9 mouse cellular contexts compared by ENCODE assay signal in genomic region chr8:105854303-105854702, GRCm38 (mm10). TPM values are rescaled to one million over a fixed set of nuclear protein-coding genes. Genes with fewer than 3 reads are reported as not detected.
A peak's percentile ranks its signal among the peaks of the same experiment; 100 is the strongest.
DNase-seq lines count a peak whose midpoint lies in the region; ATAC-seq and TF ChIP-seq lines count a peak whose summit lies in the region.
"Had no signal": no experiment of that assay in that cellular context is flagged by ENCODE, and none has a peak within 500 bp of the region (broad histone marks: within the 10 kb centered on the region; RNA-seq: fewer than 3 reads in every experiment).

No protein-coding gene starts in this region.

- 24% methylated on average over 8 of the region's 8 CpGs for WGBS in kidney, postnatal 0 days
- WGBS in hindbrain, embryonic 13.5 days: 27% methylated on average over 8 of the region's 8 CpGs
- 27% methylated on average over 8 of the region's 8 CpGs for WGBS in midbrain, embryonic 14.5 days

- H3K4me3 ChIP-seq in kidney, postnatal 0 days (replicated peaks; ENCODE audit: low read depth, low read length): peak overlapping the region; percentile 67
- H3K4me3 ChIP-seq in cortical plate, adult 2 months (ENCODE audit: insufficient read depth, low read length): peak overlapping the region; percentile 62; the same call in 1 of the 2 replicates
- peak overlapping the region; percentile 82 for H3K4me3 ChIP-seq in hindbrain, embryonic 13.5 days
- peak overlapping the region; percentile 79 for H3K4me3 ChIP-seq in midbrain, embryonic 14.5 days (replicated peaks; ENCODE audit: low read depth, low read length)

- no peak overlapping the region for H3K9ac ChIP-seq in kidney, postnatal 0 days (ENCODE audit: low read depth, low read length)
- peak overlapping the region; percentile 93; the same call in 1 of the 2 replicates for H3K9ac ChIP-seq in hindbrain, embryonic 13.5 days
- no peak overlapping the region; the same call in 1 of the 2 replicates for H3K9ac ChIP-seq in midbrain, embryonic 14.5 days (replicated peaks; ENCODE audit: low read length)

- H3K36me3 ChIP-seq in kidney, postnatal 0 days (ENCODE audit: insufficient read depth, low read length): 0 out of 2 replicates have a peak, but pooled peaks cover 4% of the 10 kb centered on the region
- H3K36me3 ChIP-seq in hindbrain, embryonic 13.5 days: peaks cover 2% of the 10 kb centered on the region; the same call in 1 of the 2 replicates
- peaks cover 7% of the 10 kb centered on the region for H3K36me3 ChIP-seq in midbrain, embryonic 14.5 days (ENCODE audit: control insufficient read depth, insufficient read depth, low read length)

- no peak for TF ChIP-seq CTCF in kidney, postnatal 0 days (IDR thresholded peaks at IDR 0.05; ENCODE audit: low read depth)
- TF ChIP-seq CTCF in cortical plate, adult 2 months (IDR thresholded peaks at IDR 0.05; ENCODE audit: extremely low read depth, insufficient read depth, low read length): no peak

- no peak for ATAC-seq in kidney, postnatal 0 days (replicated peaks; ENCODE audit: low FRiP score, low read depth)
- no peak; the same call in 1 of the 2 replicates for ATAC-seq in hindbrain, embryonic 13.5 days (ENCODE audit: low FRiP score)
- ATAC-seq in midbrain, embryonic 14.5 days (ENCODE audit: low FRiP score, low TSS enrichment): no peak

- H3K4me1 ChIP-seq in kidney, postnatal 0 days (replicated peaks; ENCODE audit: insufficient read depth, low read length): peaks cover 18% of the 10 kb centered on the region
- peaks cover 4% of the 10 kb centered on the region; the same call in 1 of the 2 replicates for H3K4me1 ChIP-seq in cortical plate, adult 2 months (ENCODE audit: control insufficient read depth, insufficient read depth, low read length)
- H3K4me1 ChIP-seq in hindbrain, embryonic 13.5 days (replicated peaks): peaks cover 50% of the 10 kb centered on the region
- peaks cover 32% of the 10 kb centered on the region for H3K4me1 ChIP-seq in midbrain, embryonic 14.5 days (ENCODE audit: control insufficient read depth, insufficient read depth, low read length)

- TF ChIP-seq POLR2A in cortical plate, adult 2 months (IDR thresholded peaks at IDR 0.05; ENCODE audit: extremely low read depth, insufficient read depth, low read length): no peak

- DNase-seq in kidney, postnatal 0 days (ENCODE audit: low spot score): no peak
- DNase-seq in kidney, adult 8-10 months: no peak
- DNase-seq in midbrain, embryonic 14.5 days: no peak
- no peak for DNase-seq in gastrocnemius, postnatal 4 days (ENCODE audit: low spot score in 2 of 2)
- no peak for DNase-seq in layer of hippocampus, adult 8-10 months (ENCODE audit: low spot score in 2 of 2)
- no peak for DNase-seq in yolk sac, embryonic 10.5 days (ENCODE audit: low spot score)

- no peaks in the 10 kb centered on the region for H3K9me3 ChIP-seq in kidney, postnatal 0 days (replicated peaks; ENCODE audit: low read length)
- no peaks in the 10 kb centered on the region for H3K9me3 ChIP-seq in hindbrain, embryonic 13.5 days
- no peaks in the 10 kb centered on the region for H3K9me3 ChIP-seq in midbrain, embryonic 14.5 days (ENCODE audit: control insufficient read depth, low read length)

- peak overlapping the region; percentile 93 for H3K4me2 ChIP-seq in kidney, postnatal 0 days (ENCODE audit: low read length)
- H3K4me2 ChIP-seq in hindbrain, embryonic 13.5 days: peak overlapping the region; percentile 99; the same call in 1 of the 2 replicates
- peak overlapping the region; percentile 99 for H3K4me2 ChIP-seq in midbrain, embryonic 14.5 days (ENCODE audit: low read length)

- peak overlapping the region; percentile 36 for H3K27ac ChIP-seq in kidney, postnatal 0 days
- H3K27ac ChIP-seq in cortical plate, adult 2 months (ENCODE audit: insufficient read depth, low read length): no peak overlapping the region
- no peak overlapping the region for H3K27ac ChIP-seq in hindbrain, embryonic 13.5 days
- H3K27ac ChIP-seq in midbrain, embryonic 14.5 days (replicated peaks; ENCODE audit: low read depth, low read length): peak overlapping the region; percentile 79; the same call in 1 of the 2 replicates

- no peaks in the 10 kb centered on the region for H3K27me3 ChIP-seq in kidney, postnatal 0 days (ENCODE audit: insufficient read depth, low read length)
- no peaks in the 10 kb centered on the region for H3K27me3 ChIP-seq in hindbrain, embryonic 13.5 days
- no peaks in the 10 kb centered on the region for H3K27me3 ChIP-seq in midbrain, embryonic 14.5 days (ENCODE audit: control insufficient read depth, insufficient read depth, low read length)

RNA-seq across cellular contexts. Expression of gene Thap11, which starts 0.6 kb away (rescaled TPM):
- polyA plus RNA-seq in kidney, postnatal 0 days (2015; fragmentation: Nextera tagmentation; extraction: Ambion mirVana): 56.0 and 60.8 TPM in 2 replicates
- 48.0 and 49.7 TPM in 2 replicates for polyA plus RNA-seq in cortical plate, adult 2 months (2012; rRNA removed)
- polyA plus RNA-seq in hindbrain, embryonic 13.5 days (2015; fragmentation: Nextera tagmentation; extraction: Ambion mirVana): 58.7 and 60.6 TPM in 2 replicates
- polyA plus RNA-seq in midbrain, embryonic 14.5 days (2014; fragmentation: Nextera tagmentation; extraction: Ambion mirVana): 49.8 and 51.5 TPM in 2 replicates
- 10 to 100 TPM; 37.5 to 39.2 TPM for total RNA-seq in gastrocnemius, postnatal 4 days (2021)
- 10 to 100 TPM; 36.4 to 39.7 (median 38.3) TPM for total RNA-seq in layer of hippocampus, adult 8-10 months (2022)

RNA-seq across cellular contexts. Expression of gene Cenpt, which starts 1.2 kb away (rescaled TPM):
- polyA plus RNA-seq in kidney, postnatal 0 days (2015; fragmentation: Nextera tagmentation; extraction: Ambion mirVana): 23.4 and 24.9 TPM in 2 replicates
- polyA plus RNA-seq in cortical plate, adult 2 months (2012; rRNA removed): 33.2 and 33.6 TPM in 2 replicates
- polyA plus RNA-seq in hindbrain, embryonic 13.5 days (2015; fragmentation: Nextera tagmentation; extraction: Ambion mirVana): 59.7 and 61.1 TPM in 2 replicates
- 46.7 and 55.7 TPM in 2 replicates for polyA plus RNA-seq in midbrain, embryonic 14.5 days (2014; fragmentation: Nextera tagmentation; extraction: Ambion mirVana)
- 10 to 100 TPM; 11.5 to 12.9 TPM for total RNA-seq in gastrocnemius, postnatal 4 days (2021)
- 10 to 100 TPM; 11.6 to 18.5 (median 14.0) TPM for total RNA-seq in layer of hippocampus, adult 8-10 months (2022)

RNA-seq across cellular contexts. Expression of gene Nutf2, which starts 6.1 kb away (rescaled TPM):
- 188 and 192 TPM in 2 replicates for polyA plus RNA-seq in kidney, postnatal 0 days (2015; fragmentation: Nextera tagmentation; extraction: Ambion mirVana)
- polyA plus RNA-seq in cortical plate, adult 2 months (2012; rRNA removed): 85.1 and 86.1 TPM in 2 replicates
- 186 and 205 TPM in 2 replicates for polyA plus RNA-seq in hindbrain, embryonic 13.5 days (2015; fragmentation: Nextera tagmentation; extraction: Ambion mirVana)
- 217 and 221 TPM in 2 replicates for polyA plus RNA-seq in midbrain, embryonic 14.5 days (2014; fragmentation: Nextera tagmentation; extraction: Ambion mirVana)
- 10 to 100 TPM; 78.1 to 89.5 TPM for total RNA-seq in gastrocnemius, postnatal 4 days (2021)
- total RNA-seq in layer of hippocampus, adult 8-10 months (2022): 10 to 100 TPM; 12.8 to 36.2 (median 22.6) TPM

RNA-seq across cellular contexts. Expression of gene Edc4, which starts 26.4 kb away (rescaled TPM):
- polyA plus RNA-seq in kidney, postnatal 0 days (2015; fragmentation: Nextera tagmentation; extraction: Ambion mirVana): 27.6 and 30.1 TPM in 2 replicates
- polyA plus RNA-seq in cortical plate, adult 2 months (2012; rRNA removed): 71.3 and 74.7 TPM in 2 replicates
- 49.3 and 50.3 TPM in 2 replicates for polyA plus RNA-seq in hindbrain, embryonic 13.5 days (2015; fragmentation: Nextera tagmentation; extraction: Ambion mirVana)
- 47.8 and 49.2 TPM in 2 replicates for polyA plus RNA-seq in midbrain, embryonic 14.5 days (2014; fragmentation: Nextera tagmentation; extraction: Ambion mirVana)
- total RNA-seq in gastrocnemius, postnatal 4 days (2021): 10 to 100 TPM; 38.8 to 44.5 TPM
- total RNA-seq in layer of hippocampus, adult 8-10 months (2022): 10 to 100 TPM; 65.0 to 72.8 (median 69.3) TPM

RNA-seq across cellular contexts. Expression of gene Tsnaxip1, which starts 26.8 kb away (rescaled TPM):
- 0.05 TPM in 1 of 2 replicates, not detected in the other for polyA plus RNA-seq in kidney, postnatal 0 days (2015; fragmentation: Nextera tagmentation; extraction: Ambion mirVana)
- 0.11 and 0.31 TPM in 2 replicates for polyA plus RNA-seq in cortical plate, adult 2 months (2012; rRNA removed)
- 0.80 and 1.6 TPM in 2 replicates for polyA plus RNA-seq in hindbrain, embryonic 13.5 days (2015; fragmentation: Nextera tagmentation; extraction: Ambion mirVana)
- polyA plus RNA-seq in midbrain, embryonic 14.5 days (2014; fragmentation: Nextera tagmentation; extraction: Ambion mirVana): 0.24 and 0.32 TPM in 2 replicates
- under 1 TPM; 0.74 to 0.75 TPM for total RNA-seq in gastrocnemius, postnatal 4 days (2021)
- total RNA-seq in layer of hippocampus, adult 8-10 months (2022): under 1 TPM in 3 of 4 experiments, not detected in 1; 0.18 to 0.49 (median 0.31) TPM
- total RNA-seq: gastrocnemius, postnatal 36 days had no signal

Comparison
In these comparisons a context has a peak if more than half of its experiments do, and no peak if none do; other contexts are left out.
1. H3K27ac ChIP-seq: peak in kidney, postnatal 0 days (single experiment) and midbrain, embryonic 14.5 days (single experiment); none in cortical plate, adult 2 months (single experiment) and hindbrain, embryonic 13.5 days (single experiment).
2. Peak in every context shown above with its lines, with median percentiles within 50 percentile points of each other: H3K4me2 ChIP-seq and H3K4me3 ChIP-seq.